Mouse (Mus musculus) naive thymus-derived CD4-positive, alpha-beta T cell, adult 2 months (primary cell): ENCODE results near the gene Arl16.
A peak's percentile ranks its signal among the peaks of the same experiment; 100 is the strongest.

Experiments
- DNase-seq: peaks from one replicate; pipeline ENCODE4 v3.0.0-alpha.2; 2011; ENCODE audit warnings: low read depth

Arl16 gene

DNA sequence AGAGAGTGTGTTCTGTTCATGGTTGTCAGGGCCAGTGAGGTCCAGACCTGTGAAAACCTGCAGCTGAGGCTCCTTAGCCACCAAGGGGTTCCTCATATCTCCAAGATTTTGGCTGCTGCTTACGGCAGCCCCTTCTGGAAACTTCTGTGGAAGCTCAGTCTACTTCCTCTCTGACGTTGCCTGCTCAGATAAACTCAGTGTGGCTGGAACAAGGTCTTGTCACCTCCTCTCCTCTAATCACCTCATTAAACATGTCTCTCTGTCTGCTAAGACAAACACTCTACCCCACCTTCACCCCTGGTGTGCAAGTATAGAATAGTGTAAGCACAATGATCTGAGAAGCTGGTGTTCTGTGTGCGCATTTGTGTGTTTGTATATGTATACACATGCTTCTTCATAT, 21.9 kb downstream of the Arl16 start:
- no peak for DNase-seq

DNA sequence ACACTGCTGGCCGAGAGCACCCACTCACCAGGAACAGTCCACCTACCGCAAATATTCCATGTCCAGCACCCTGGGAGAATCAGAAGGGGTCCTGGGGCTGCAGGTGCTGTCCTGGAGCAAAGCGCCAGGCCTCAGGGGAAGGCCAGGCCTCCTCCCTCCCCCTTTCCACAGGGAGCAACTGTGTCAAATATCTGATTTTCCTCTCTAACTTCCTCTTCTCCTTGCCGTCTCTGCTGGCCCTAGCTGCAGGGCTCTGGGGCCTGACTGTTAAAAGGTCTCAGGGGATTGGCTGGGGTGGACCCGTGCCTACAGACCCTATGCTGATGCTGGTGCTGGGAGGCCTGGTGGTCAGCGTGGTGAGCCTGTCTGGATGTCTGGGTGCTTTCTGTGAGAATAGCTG, 23.3 kb downstream of the Arl16 start:
- DNase-seq: no peak

- no peak for DNase-seq
These were observed 24.6 kb downstream of the Arl16 start for GRCm38 (mm10) chr11:120442765-120443280.

DNA sequence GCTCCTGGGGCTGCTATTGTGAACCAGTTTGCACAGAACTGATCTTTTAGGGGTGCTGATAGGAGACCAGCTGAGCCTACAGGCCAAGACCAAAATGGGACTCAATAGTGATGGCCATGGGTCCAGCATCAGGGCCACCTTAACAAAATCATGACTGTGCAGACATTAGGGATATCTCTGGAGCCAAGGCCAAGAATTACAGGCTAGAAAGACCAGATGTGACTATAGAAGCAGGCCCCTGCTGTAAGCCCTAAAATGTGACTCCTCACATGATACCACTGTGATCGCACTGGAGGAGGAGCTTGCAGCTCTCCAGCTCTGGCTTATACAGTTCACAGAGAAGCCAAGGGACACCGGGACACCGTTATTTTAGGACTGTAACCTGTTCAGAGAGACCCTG, 25.1 kb downstream of the Arl16 start, which contains the start of gene Tspan10:
TSS of gene Tspan10 (plus strand) at position 301 of the 400 bp plus-strand sequence.
- no peak for DNase-seq

- DNase-seq: no peak
These were observed 29.5 kb downstream of the Arl16 start for GRCm38 (mm10) chr11:120437857-120438385.

DNA sequence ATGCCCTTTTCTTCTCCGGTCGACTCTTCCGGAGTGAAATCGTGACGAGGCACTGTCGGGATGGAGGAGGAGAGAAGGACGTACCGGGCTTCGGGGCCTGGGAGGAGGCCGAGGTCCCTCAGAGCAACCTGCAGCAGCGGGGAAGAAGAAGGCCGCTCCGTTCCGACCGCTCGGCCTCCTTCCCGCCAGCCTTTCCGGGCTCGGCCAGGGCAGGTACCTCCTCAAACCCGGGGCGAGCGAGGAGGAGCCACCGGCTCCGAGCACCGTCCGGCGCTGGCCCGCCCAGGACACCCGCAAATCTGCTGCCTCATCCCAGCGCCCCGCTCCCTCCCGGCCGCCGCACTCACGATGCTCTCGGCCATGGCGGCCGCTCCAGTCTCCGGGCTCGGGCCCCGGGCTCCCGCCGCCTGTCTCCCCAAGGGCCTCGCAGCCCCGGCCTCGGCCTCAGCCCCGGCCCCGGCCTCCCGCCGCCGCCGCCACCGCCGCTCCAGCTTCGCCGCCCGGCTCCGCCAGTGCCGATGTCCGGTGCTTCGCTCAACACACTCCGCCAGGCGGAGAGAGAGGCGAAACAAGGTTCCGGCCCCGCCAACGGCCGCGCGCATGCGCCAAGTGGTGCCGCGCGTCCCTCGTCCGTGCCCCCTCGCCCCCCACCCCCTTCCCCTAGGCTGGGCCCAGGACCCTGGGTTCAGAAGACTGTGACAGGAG, 30.1 kb downstream of the Arl16 start, which contains the start of gene Nploc4:
TSS of gene Nploc4 (minus strand) at position 557 of the 705 bp plus-strand sequence.
- peak; percentile 89 for DNase-seq

DNA sequence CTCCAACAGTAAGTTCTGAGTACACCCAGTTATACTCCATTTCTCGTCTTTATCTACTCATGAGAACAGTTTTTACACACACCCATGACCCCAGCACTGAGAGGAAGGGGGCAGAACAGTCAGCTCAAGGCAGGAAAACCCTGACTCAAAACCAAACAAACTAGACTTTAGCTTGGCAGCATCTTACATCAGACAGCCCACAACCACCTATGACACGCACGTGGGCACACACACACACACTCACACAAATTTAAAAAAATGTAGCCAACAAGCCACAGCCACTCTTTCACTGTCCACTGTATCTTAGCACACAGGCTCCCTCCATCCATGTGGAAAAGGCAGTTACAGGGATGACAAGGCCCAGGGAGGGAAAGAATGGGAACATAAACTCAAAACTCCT, 40.7 kb downstream of the Arl16 start:
- no peak for DNase-seq

GRCm38 (mm10) chr11:120423569-120424295, 43.7 kb downstream of the Arl16 start:
- peak; percentile 74 for DNase-seq

- DNase-seq: no peak
These were observed 44.5 kb downstream of the Arl16 start for GRCm38 (mm10) chr11:120422651-120423568.

GRCm38 (mm10) chr11:120418592-120418991, 48.8 kb downstream of the Arl16 start:
- DNase-seq: no peak

DNA sequence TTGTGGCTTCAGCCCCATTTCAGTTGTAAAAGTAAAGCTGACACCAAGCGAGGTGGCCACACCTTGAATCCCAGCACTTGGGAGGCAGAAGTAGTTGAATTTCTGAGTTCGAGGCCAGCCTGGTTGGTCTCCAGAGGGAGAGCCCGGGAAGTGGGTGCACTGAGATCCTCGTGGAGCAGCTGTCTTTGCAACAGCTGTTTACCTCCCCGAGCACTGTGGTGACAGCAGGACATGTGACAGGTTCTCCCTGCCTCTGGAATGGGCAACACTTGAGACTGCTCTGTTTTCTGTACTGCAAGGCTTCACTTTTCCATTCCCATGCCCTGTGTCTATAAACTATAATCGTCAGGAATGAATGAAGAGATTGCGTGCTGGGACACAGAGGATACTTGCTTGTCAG, 49.6 kb downstream of the Arl16 start:
- no peak for DNase-seq
